Mouse (Mus musculus): Measurements from ENCODE around the gene Dgkz.

The Dgkz gene

GRCm38 (mm10) chr2:91934016-91934415 is 41.6 kb downstream of the Dgkz start:
- DNase-seq: no peak

- DNase-seq: no peak
Observed at GRCm38 (mm10) chr2:91933471-91933870, 42.2 kb downstream of the Dgkz start.

GRCm38 (mm10) chr2:91932737-91933350 is 42.8 kb downstream of the Dgkz start:
- no peak for DNase-seq

GRCm38 (mm10) chr2:91932160-91932711 is 43.4 kb downstream of the Dgkz start, which contains the start of gene Mdk:
Mdk (minus strand) TSS chr2:91932297.
- no peak for DNase-seq

GRCm38 (mm10) chr2:91931328-91932159 is 44.1 kb downstream of the Dgkz start:
- no peak for DNase-seq

GRCm38 (mm10) chr2:91930761-91931291 is 44.8 kb downstream of the Dgkz start:
- DNase-seq: peak; percentile 55 to 59

GRCm38 (mm10) chr2:91929936-91930335 is 45.7 kb downstream of the Dgkz start:
- peak in 1 of 2 experiments; percentile 52 for DNase-seq

GRCm38 (mm10) chr2:91929455-91929854 is 46.2 kb downstream of the Dgkz start:
- DNase-seq: no peak

- DNase-seq: no peak
Observed at GRCm38 (mm10) chr2:91928534-91929350, 46.9 kb downstream of the Dgkz start.

- DNase-seq: peak; percentile 64 to 80
Observed at GRCm38 (mm10) chr2:91927826-91928533, 47.7 kb downstream of the Dgkz start.

- no peak for DNase-seq
Observed at GRCm38 (mm10) chr2:91926949-91927348, 48.7 kb downstream of the Dgkz start, which contains the start of gene Chrm4. Chrm4 (plus strand) TSS chr2:91927249.

GRCm38 (mm10) chr2:91925442-91925841 is 50.2 kb downstream of the Dgkz start:
- DNase-seq: no peak

GRCm38 (mm10) chr2:91924726-91925125 is 50.9 kb downstream of the Dgkz start:
- no peak for DNase-seq

GRCm38 (mm10) chr2:91923415-91924337 is 52.0 kb downstream of the Dgkz start:
- peak in 1 of 2 experiments; percentile 63 for DNase-seq

- no peak for DNase-seq
Observed at GRCm38 (mm10) chr2:91922586-91923414, 52.9 kb downstream of the Dgkz start.

- peak in 1 of 2 experiments; percentile 32 for DNase-seq
Observed at GRCm38 (mm10) chr2:91921790-91922570, 53.7 kb downstream of the Dgkz start.

GRCm38 (mm10) chr2:91921181-91921789 is 54.4 kb downstream of the Dgkz start:
- DNase-seq: peak; percentile 69 to 83

- DNase-seq: no peak
Observed at GRCm38 (mm10) chr2:91920130-91920529, 55.5 kb downstream of the Dgkz start.

- no peak for DNase-seq
Observed at GRCm38 (mm10) chr2:91917096-91917495, 58.6 kb downstream of the Dgkz start.

Data from kidney, adult 8-10 months (tissue).